Mouse (Mus musculus) lung, postnatal 0 days (tissue): ENCODE measurements around the gene Slc35g2. TPM values are rescaled to one million over a fixed set of nuclear protein-coding genes. Genes with fewer than 3 reads are reported as not detected.

Experiments used
- ATAC-seq: fragments of 200-750 bp; cut with Nextera tagmentation; 2 replicates; pipeline ENCODE4 v1.8.0; 2017; ENCODE audit warnings: moderate library complexity
- DNase-seq: peaks from one replicate; pipeline ENCODE4 v3.0.0-alpha.2; 2016; ENCODE audit warnings: low spot score
- H3K27ac ChIP-seq: fragments of 300-500 bp; sonication (generic); 2 replicates; pipeline ENCODE4 v1.5.1; 2014; ENCODE audit warnings: antibody characterized with exemption, mild to moderate bottlenecking, low read length, mixed read lengths
- H3K27me3 ChIP-seq: fragments of 300-500 bp; sonication (generic); replicated peaks from 2 replicates; pipeline ENCODE4 v1.6.1; 2014; ENCODE audit warnings: low read length, mixed read lengths; ENCODE audit not compliant: insufficient read depth
- H3K36me3 ChIP-seq: fragments of 300-500 bp; sonication (generic); 2 replicates; pipeline ENCODE4 v1.6.1; 2014; ENCODE audit warnings: low read length, mixed read lengths; ENCODE audit not compliant: insufficient read depth
- H3K4me1 ChIP-seq: fragments of 300-500 bp; sonication (generic); 2 replicates; pipeline ENCODE4 v1.6.1; 2014; ENCODE audit warnings: antibody characterized with exemption, low read depth, low read length, mixed read lengths; ENCODE audit not compliant: insufficient read depth
- H3K4me2 ChIP-seq: fragments of 300-500 bp; sonication (generic); replicated peaks from 2 replicates; pipeline ENCODE4 v1.6.1; 2014; ENCODE audit warnings: low read depth, mild to moderate bottlenecking, low read length, moderate library complexity, mixed read lengths
- H3K4me3 ChIP-seq: fragments of 300-500 bp; sonication (generic); 2 replicates; pipeline ENCODE4 v1.5.1; 2014; ENCODE audit warnings: low read depth, low read length
- H3K9ac ChIP-seq: fragments of 300-500 bp; sonication (generic); replicated peaks from 2 replicates; pipeline ENCODE4 v1.6.1; 2014; ENCODE audit warnings: low read depth, mild to moderate bottlenecking
- H3K9me3 ChIP-seq: fragments of 300-500 bp; sonication (generic); 2 replicates; pipeline ENCODE4 v1.6.1; 2016; ENCODE audit warnings: low read length, mixed read lengths
- CTCF ChIP-seq: IDR thresholded peaks from 2 replicates; pipeline ENCODE4 v1.5.1; 2016; ENCODE audit warnings: antibody characterized with exemption, mild to moderate bottlenecking
- EP300 ChIP-seq: IDR thresholded peaks from 2 replicates; pipeline ENCODE4 v1.6.1; 2016; ENCODE audit warnings: antibody characterized with exemption, mild to moderate bottlenecking, control low read depth
- WGBS: fragments of 180-500 bp; shearing (Covaris S2); extraction: QIAGEN DNeasy Blood & Tissue Kit; methylation state at CpG from one replicate; pipeline ENCODE4 v1.1.7; 2014; 5-methylcytosine and 5-hydroxymethylcytosine counted together
- polyA plus RNA-seq: library from polyadenylated mRNA; unstranded; fragments of >200 nt; fragmentation: Nextera tagmentation; extraction: Ambion mirVana; gene quantifications from 2 replicates; pipeline ENCODE4 v1.2.1, GENCODE M21; 2015

Slc35g2 gene
- polyA plus RNA-seq, 1 experiment from 2014 or later: 16.7 TPM

- WGBS: 67% methylated on average over 2 of the region's 2 CpGs
- Histone ChIP-seq H3K4me1 (no peaks in the 10 kb centered on the region), H3K9ac (no peak overlapping the region), H3K27me3 (no peaks in the 10 kb centered on the region), H3K4me3 (no peak overlapping the region), H3K4me2 (no peak overlapping the region), H3K36me3 (no peaks in the 10 kb centered on the region), H3K27ac (no peak overlapping the region; the same call in none of the 2 replicates), H3K9me3 (no peaks in the 10 kb centered on the region)
- peak; percentile 57 for DNase-seq
- ATAC-seq: no peak
- no peak for TF ChIP-seq CTCF
- peak; percentile 77 for TF ChIP-seq EP300
These were observed 63.3 kb downstream of the Slc35g2 start for GRCm38 (mm10) chr9:100507581-100507980.

DNA sequence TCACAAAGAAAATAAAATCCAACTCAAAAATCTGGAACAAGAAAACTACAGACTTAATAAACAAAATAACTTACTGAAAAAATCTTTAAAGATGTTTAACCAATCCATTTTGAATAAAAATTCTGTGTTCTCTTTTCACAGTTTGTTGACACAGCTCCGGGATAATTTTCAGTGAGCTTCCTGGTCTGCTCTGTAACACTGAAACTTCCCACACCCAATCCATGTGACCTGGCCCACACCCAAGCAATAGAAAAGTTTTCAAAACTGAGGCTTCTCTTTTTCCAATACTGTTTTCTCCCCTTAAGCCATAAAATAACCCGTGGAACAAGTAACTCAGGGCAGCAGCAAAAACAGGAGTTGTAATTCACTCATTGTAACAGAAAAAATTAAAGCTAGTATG is 64.2 kb downstream of the Slc35g2 start:
- peak; percentile 77 for DNase-seq
- no peaks in the 10 kb centered on the region for H3K36me3 ChIP-seq
- H3K9ac ChIP-seq: no peak overlapping the region
- no peaks in the 10 kb centered on the region for H3K27me3 ChIP-seq
- WGBS: 15% methylated on average over 2 of the region's 2 CpGs
- peak overlapping the region; percentile 9; the same call in 1 of the 2 replicates for H3K4me3 ChIP-seq
- no peaks in the 10 kb centered on the region for H3K4me1 ChIP-seq
- H3K27ac ChIP-seq: peak overlapping the region; percentile 27
- no peaks in the 10 kb centered on the region for H3K9me3 ChIP-seq
- no peak; the same call in 1 of the 2 replicates for ATAC-seq
- 0 out of 2 replicates have a peak overlapping the region, but pooled peaks have one; percentile 1 for H3K4me2 ChIP-seq
- TF ChIP-seq CTCF: no peak
- TF ChIP-seq EP300: no peak; the same call in 1 of the 2 replicates

DNA sequence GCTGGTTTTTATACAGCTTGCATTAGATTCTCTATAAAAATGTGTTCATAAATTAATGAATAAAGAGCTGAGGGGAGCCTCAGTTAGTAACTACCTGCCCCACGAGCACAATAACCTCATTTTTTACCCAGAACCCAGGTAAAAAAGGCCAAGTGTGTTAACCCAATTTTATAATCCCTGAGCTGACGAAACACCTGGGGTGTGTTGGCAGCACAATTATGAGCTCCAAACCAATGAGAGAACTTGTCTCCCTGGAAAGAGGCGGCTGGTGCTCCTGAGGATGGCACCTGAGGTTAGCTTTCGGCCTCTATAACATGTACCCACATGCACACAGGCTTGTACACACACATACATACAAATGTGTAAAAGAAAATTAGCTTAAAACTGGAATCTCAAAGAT is 65.4 kb downstream of the Slc35g2 start:
- Histone ChIP-seq H3K9ac (no peak overlapping the region; the same call in 1 of the 2 replicates), H3K4me3 (peak overlapping the region; percentile 9), H3K9me3 (no peaks in the 10 kb centered on the region), H3K36me3 (no peaks in the 10 kb centered on the region), H3K4me1 (no peaks in the 10 kb centered on the region), H3K27ac (peak overlapping the region; percentile 27; the same call in 1 of the 2 replicates), H3K27me3 (no peaks in the 10 kb centered on the region), H3K4me2 (peak overlapping the region; percentile 31)
- no peak for ATAC-seq
- no peak for TF ChIP-seq EP300
- TF ChIP-seq CTCF: no peak
- WGBS: 88% methylated on average over 4 of the region's 4 CpGs
- DNase-seq: no peak

Other genes starting within 250 kb of the Slc35g2 start
- 1.9 and 2.2 TPM in 2 replicates for gene Il20rb, start 84.3 kb downstream of the Slc35g2 start, polyA plus RNA-seq
- 77.9 and 87.8 TPM in 2 replicates for gene Nck1, start 25.0 kb downstream of the Slc35g2 start, polyA plus RNA-seq
- gene Stag1, start 26.7 kb upstream of the Slc35g2 start, polyA plus RNA-seq: 38.1 and 40.1 TPM in 2 replicates